Mouse (Mus musculus): ENCODE results near the gene Tas2r144. TPM values are rescaled to one million over a fixed set of nuclear protein-coding genes. Genes with fewer than 3 reads are reported as not detected.

Gene Tas2r144
- total and polyA plus RNA-seq, 2 experiments from 2014 or later = not detected

GRCm38 (mm10) chr6:42264626-42265312 is 49.6 kb downstream of the Tas2r144 start, which contains the start of gene Casp2:
Casp2 (plus strand) TSS chr6:42264985.
- ATAC-seq (peak; percentile 100), DNase-seq (ENCODE audit: low spot score) (peak; percentile 99)
- Histone ChIP-seq H3K36me3 (ENCODE audit: insufficient read depth, low read length) (peaks cover 13% of the 10 kb centered on the region), H3K27me3 (ENCODE audit: insufficient read depth, low read length) (no peaks in the 10 kb centered on the region), H3K4me1 (ENCODE audit: insufficient read depth, low read length) (no peaks in the 10 kb centered on the region), H3K27ac (peak within 1 kb of the TSS; percentile 90), H3K4me3 (ENCODE audit: low read length) (peak within 1 kb of the TSS; percentile 93), H3K9ac (replicated peaks; ENCODE audit: low read length) (peak within 1 kb of the TSS; percentile 88), H3K9me3 (ENCODE audit: low read length) (no peaks in the 10 kb centered on the region), H3K4me2 (ENCODE audit: low read depth, low read length) (peak within 1 kb of the TSS; percentile 91)
- WGBS = 1% methylated on average over 45 of the region's 51 CpGs
- peak; percentile 97 for TF ChIP-seq CTCF (IDR thresholded peaks at IDR 0.05; ENCODE audit: low read depth)

Other genes with a start within 250 kb of the Tas2r144 start
- not detected in 2 replicates for gene Sval3, start 247.2 kb upstream of the Tas2r144 start, total RNA-seq (2014; rRNA removed)
- gene Sval3, start 247.2 kb upstream of the Tas2r144 start, polyA plus RNA-seq (2015; fragmentation: Nextera tagmentation; extraction: Ambion mirVana) = not detected in 2 replicates
- gene Sva, start 176.9 kb upstream of the Tas2r144 start, total RNA-seq (2014; rRNA removed) = not detected in 2 replicates
- gene Sva, start 176.9 kb upstream of the Tas2r144 start, polyA plus RNA-seq (2015; fragmentation: Nextera tagmentation; extraction: Ambion mirVana) = not detected in 2 replicates
- not detected in 2 replicates for gene Tas2r139, start 74.4 kb upstream of the Tas2r144 start, total RNA-seq (2014; rRNA removed)
- gene Tas2r139, start 74.4 kb upstream of the Tas2r144 start, polyA plus RNA-seq (2015; fragmentation: Nextera tagmentation; extraction: Ambion mirVana) = not detected in 2 replicates
- gene Gstk1, start 30.6 kb downstream of the Tas2r144 start, total RNA-seq (2014; rRNA removed) = 6.5 and 12.2 TPM in 2 replicates
- 15.5 and 17.7 TPM in 2 replicates for gene Gstk1, start 30.6 kb downstream of the Tas2r144 start, polyA plus RNA-seq (2015; fragmentation: Nextera tagmentation; extraction: Ambion mirVana)
- 0.21 TPM in 1 of 2 replicates, not detected in the other for gene Tmem139, start 46.6 kb downstream of the Tas2r144 start, total RNA-seq (2014; rRNA removed)
- 0.21 TPM in 1 of 2 replicates, not detected in the other for gene Tmem139, start 46.6 kb downstream of the Tas2r144 start, polyA plus RNA-seq (2015; fragmentation: Nextera tagmentation; extraction: Ambion mirVana)
- gene Casp2, start 49.7 kb downstream of the Tas2r144 start, total RNA-seq (2014; rRNA removed) = 31.7 and 43.0 TPM in 2 replicates
- 20.3 and 22.2 TPM in 2 replicates for gene Casp2, start 49.7 kb downstream of the Tas2r144 start, polyA plus RNA-seq (2015; fragmentation: Nextera tagmentation; extraction: Ambion mirVana)
- 2.0 and 3.5 TPM in 2 replicates for gene Clcn1, start 71.4 kb downstream of the Tas2r144 start, total RNA-seq (2014; rRNA removed)
- 0.43 and 0.95 TPM in 2 replicates for gene Clcn1, start 71.4 kb downstream of the Tas2r144 start, polyA plus RNA-seq (2015; fragmentation: Nextera tagmentation; extraction: Ambion mirVana)
- 56.5 and 61.6 TPM in 2 replicates for gene Fam131b, start 109.3 kb downstream of the Tas2r144 start, total RNA-seq (2014; rRNA removed)
- gene Fam131b, start 109.3 kb downstream of the Tas2r144 start, polyA plus RNA-seq (2015; fragmentation: Nextera tagmentation; extraction: Ambion mirVana) = 4.6 and 5.0 TPM in 2 replicates
- 62.6 and 63.9 TPM in 2 replicates for gene Zyx, start 134.3 kb downstream of the Tas2r144 start, total RNA-seq (2014; rRNA removed)
- gene Zyx, start 134.3 kb downstream of the Tas2r144 start, polyA plus RNA-seq (2015; fragmentation: Nextera tagmentation; extraction: Ambion mirVana) = 54.1 and 63.2 TPM in 2 replicates
- 0.37 and 0.40 TPM in 2 replicates for gene Epha1, start 157.9 kb downstream of the Tas2r144 start, total RNA-seq (2014; rRNA removed)
- 0.64 and 0.66 TPM in 2 replicates for gene Epha1, start 157.9 kb downstream of the Tas2r144 start, polyA plus RNA-seq (2015; fragmentation: Nextera tagmentation; extraction: Ambion mirVana)
- gene Tas2r143, start 184.9 kb downstream of the Tas2r144 start, total RNA-seq (2014; rRNA removed) = not detected in 2 replicates
- not detected in 2 replicates for gene Tas2r143, start 184.9 kb downstream of the Tas2r144 start, polyA plus RNA-seq (2015; fragmentation: Nextera tagmentation; extraction: Ambion mirVana)
- gene Tas2r135, start 190.1 kb downstream of the Tas2r144 start, total RNA-seq (2014; rRNA removed) = not detected in 2 replicates
- gene Tas2r135, start 190.1 kb downstream of the Tas2r144 start, polyA plus RNA-seq (2015; fragmentation: Nextera tagmentation; extraction: Ambion mirVana) = not detected in 2 replicates
- not detected in 2 replicates for gene Tas2r126, start 219.2 kb downstream of the Tas2r144 start, total RNA-seq (2014; rRNA removed)
- not detected in 2 replicates for gene Tas2r126, start 219.2 kb downstream of the Tas2r144 start, polyA plus RNA-seq (2015; fragmentation: Nextera tagmentation; extraction: Ambion mirVana)
- gene Olfr458, start 249.9 kb downstream of the Tas2r144 start, total RNA-seq (2014; rRNA removed) = not detected in 2 replicates
- gene Olfr458, start 249.9 kb downstream of the Tas2r144 start, polyA plus RNA-seq (2015; fragmentation: Nextera tagmentation; extraction: Ambion mirVana) = not detected in 2 replicates